Mouse (Mus musculus) hindbrain, embryonic 13.5 days (tissue): ENCODE measurements at regions not wholly inside any gene's neighbourhood (a gene's known extent, or its start where the extent isn't known, plus 50 kb on each side); places are given as distances from the start of the nearest gene placed in this dataset.

Experiments
- ATAC-seq: fragments of 200-750 bp; cut with Nextera tagmentation; 2 replicates; pipeline ENCODE4 v1.8.0; 2017; ENCODE audit warnings: moderate TSS enrichment; ENCODE audit not compliant: low FRiP score
- H3K27ac ChIP-seq: fragments of 300-500 bp; sonication (generic); 2 replicates; pipeline ENCODE4 v1.5.1; 2015; ENCODE audit warnings: inconsistent platforms, mild to moderate bottlenecking, moderate library complexity
- H3K27me3 ChIP-seq: fragments of 300-500 bp; sonication (generic); 2 replicates; pipeline ENCODE4 v1.6.1; 2015; ENCODE audit warnings: mild to moderate bottlenecking, inconsistent platforms
- H3K36me3 ChIP-seq: fragments of 300-500 bp; sonication (generic); 2 replicates; pipeline ENCODE4 v1.6.1; 2015; ENCODE audit warnings: mild to moderate bottlenecking, inconsistent platforms
- H3K4me1 ChIP-seq: fragments of 300-500 bp; sonication (generic); replicated peaks from 2 replicates; pipeline ENCODE4 v1.6.1; 2015; ENCODE audit warnings: inconsistent platforms
- H3K4me2 ChIP-seq: fragments of 300-500 bp; sonication (generic); 2 replicates; pipeline ENCODE4 v1.6.1; 2015; ENCODE audit warnings: inconsistent platforms, mild to moderate bottlenecking, moderate library complexity
- H3K4me3 ChIP-seq: fragments of 300-500 bp; sonication (generic); 2 replicates; pipeline ENCODE4 v1.5.1; 2015; ENCODE audit warnings: mild to moderate bottlenecking, inconsistent platforms
- H3K9ac ChIP-seq: fragments of 300-500 bp; sonication (generic); 2 replicates; pipeline ENCODE4 v1.6.1; 2015; ENCODE audit warnings: mild to moderate bottlenecking, inconsistent platforms
- H3K9me3 ChIP-seq: fragments of 300-500 bp; sonication (generic); 2 replicates; pipeline ENCODE4 v1.6.1; 2016; ENCODE audit warnings: inconsistent platforms
- WGBS: fragments of 180-500 bp; shearing (Covaris S2); methylation state at CpG from one replicate; pipeline ENCODE4 v1.1.7; 2015; 5-methylcytosine and 5-hydroxymethylcytosine counted together

GRCm38 (mm10) chr4:93493326-93493725 is 158.0 kb upstream of the Tusc1 start:
- H3K27ac ChIP-seq, result no peak overlapping the region
- no peak overlapping the region for H3K4me3 ChIP-seq
- H3K27me3 ChIP-seq, result no peaks in the 10 kb centered on the region
- H3K36me3 ChIP-seq, result no peaks in the 10 kb centered on the region
- H3K9ac ChIP-seq, result no peak overlapping the region
- no peaks in the 10 kb centered on the region for H3K4me1 ChIP-seq
- no peaks in the 10 kb centered on the region for H3K9me3 ChIP-seq
- ATAC-seq, result no peak
- no peak overlapping the region for H3K4me2 ChIP-seq

- Histone ChIP-seq H3K36me3 (no peaks in the 10 kb centered on the region), H3K9me3 (no peaks in the 10 kb centered on the region), H3K27ac (no peak overlapping the region), H3K4me2 (no peak overlapping the region), H3K4me3 (no peak overlapping the region), H3K9ac (no peak overlapping the region), H3K27me3 (no peaks in the 10 kb centered on the region), H3K4me1 (no peaks in the 10 kb centered on the region)
- 79% methylated on average over 1 of the region's 1 CpGs for WGBS
- no peak for ATAC-seq
Observed at GRCm38 (mm10) chr4:93488570-93488969, 153.3 kb upstream of the Tusc1 start.

- Histone ChIP-seq H3K36me3 (no peaks in the 10 kb centered on the region), H3K4me2 (no peak overlapping the region), H3K27me3 (no peaks in the 10 kb centered on the region), H3K9ac (no peak overlapping the region), H3K9me3 (no peaks in the 10 kb centered on the region), H3K4me1 (no peaks in the 10 kb centered on the region), H3K27ac (no peak overlapping the region), H3K4me3 (no peak overlapping the region)
- 88% methylated on average over 1 of the region's 1 CpGs for WGBS
- no peak for ATAC-seq
Observed at GRCm38 (mm10) chr4:93486455-93486854, 151.1 kb upstream of the Tusc1 start.

GRCm38 (mm10) chr4:93481247-93481646 is 145.9 kb upstream of the Tusc1 start:
- H3K4me3 ChIP-seq, result no peak overlapping the region
- no peaks in the 10 kb centered on the region for H3K9me3 ChIP-seq
- no peaks in the 10 kb centered on the region for H3K36me3 ChIP-seq
- H3K4me1 ChIP-seq, result no peaks in the 10 kb centered on the region
- H3K9ac ChIP-seq, result no peak overlapping the region
- no peak overlapping the region for H3K27ac ChIP-seq
- H3K27me3 ChIP-seq, result no peaks in the 10 kb centered on the region
- WGBS, result 94% methylated on average over 1 of the region's 1 CpGs
- ATAC-seq, result no peak
- H3K4me2 ChIP-seq, result no peak overlapping the region

GRCm38 (mm10) chr4:93477189-93477767 is 142.0 kb upstream of the Tusc1 start:
- Histone ChIP-seq H3K36me3 (no peaks in the 10 kb centered on the region), H3K4me2 (no peak overlapping the region), H3K4me3 (no peak overlapping the region), H3K27me3 (no peaks in the 10 kb centered on the region), H3K9me3 (no peaks in the 10 kb centered on the region), H3K4me1 (no peaks in the 10 kb centered on the region), H3K9ac (no peak overlapping the region), H3K27ac (no peak overlapping the region)
- ATAC-seq, result no peak

- Histone ChIP-seq H3K4me3 (no peak overlapping the region), H3K9me3 (no peaks in the 10 kb centered on the region), H3K4me2 (no peak overlapping the region), H3K9ac (no peak overlapping the region), H3K27me3 (no peaks in the 10 kb centered on the region), H3K4me1 (no peaks in the 10 kb centered on the region), H3K36me3 (no peaks in the 10 kb centered on the region), H3K27ac (no peak overlapping the region)
- ATAC-seq, result no peak
- 94% methylated on average over 1 of the region's 1 CpGs for WGBS
Observed at GRCm38 (mm10) chr4:93467998-93468397, 132.7 kb upstream of the Tusc1 start.

GRCm38 (mm10) chr4:93467424-93467823 is 132.1 kb upstream of the Tusc1 start:
- Histone ChIP-seq H3K4me3 (no peak overlapping the region), H3K4me2 (no peak overlapping the region), H3K27ac (no peak overlapping the region), H3K9me3 (no peaks in the 10 kb centered on the region), H3K36me3 (no peaks in the 10 kb centered on the region), H3K4me1 (no peaks in the 10 kb centered on the region), H3K27me3 (no peaks in the 10 kb centered on the region), H3K9ac (no peak overlapping the region)
- no peak for ATAC-seq
- WGBS, result 77% methylated on average over 1 of the region's 1 CpGs

GRCm38 (mm10) chr4:93451357-93451756 is 116.0 kb upstream of the Tusc1 start:
- H3K9me3 ChIP-seq, result no peaks in the 10 kb centered on the region
- no peak overlapping the region for H3K27ac ChIP-seq
- no peaks in the 10 kb centered on the region for H3K36me3 ChIP-seq
- no peaks in the 10 kb centered on the region for H3K4me1 ChIP-seq
- WGBS, result 51% methylated on average over 3 of the region's 3 CpGs
- H3K9ac ChIP-seq, result no peak overlapping the region
- H3K4me2 ChIP-seq, result no peak overlapping the region
- H3K27me3 ChIP-seq, result no peaks in the 10 kb centered on the region
- peak; percentile 66; the same call in 1 of the 2 replicates for ATAC-seq
- H3K4me3 ChIP-seq, result no peak overlapping the region

- no peaks in the 10 kb centered on the region for H3K4me1 ChIP-seq
- 71% methylated on average over 1 of the region's 1 CpGs for WGBS
Observed at GRCm38 (mm10) chr4:93450831-93451230, 115.5 kb upstream of the Tusc1 start.

GRCm38 (mm10) chr4:93444666-93445065 is 109.4 kb upstream of the Tusc1 start:
- no peaks in the 10 kb centered on the region for H3K27me3 ChIP-seq
- no peak overlapping the region for H3K9ac ChIP-seq
- H3K36me3 ChIP-seq, result no peaks in the 10 kb centered on the region
- H3K4me2 ChIP-seq, result no peak overlapping the region
- no peaks in the 10 kb centered on the region for H3K9me3 ChIP-seq
- no peak overlapping the region for H3K4me3 ChIP-seq
- H3K27ac ChIP-seq, result no peak overlapping the region
- no peaks in the 10 kb centered on the region for H3K4me1 ChIP-seq
- no peak for ATAC-seq

More at GRCm38 (mm10) chr4:93450831-93451230, 115.5 kb upstream of the Tusc1 start:
- no peaks in the 10 kb centered on the region for H3K9me3 ChIP-seq
- no peak overlapping the region for H3K9ac ChIP-seq
- no peak overlapping the region for H3K4me2 ChIP-seq
- no peak overlapping the region for H3K4me3 ChIP-seq
- no peaks in the 10 kb centered on the region for H3K27me3 ChIP-seq
- no peak overlapping the region for H3K27ac ChIP-seq
- no peak for ATAC-seq
- no peaks in the 10 kb centered on the region for H3K36me3 ChIP-seq

GRCm38 (mm10) chr4:93438587-93439336 is 103.5 kb upstream of the Tusc1 start:
- 74% methylated on average over 3 of the region's 3 CpGs for WGBS
- H3K4me1 ChIP-seq, result no peaks in the 10 kb centered on the region
- no peak overlapping the region for H3K9ac ChIP-seq
- no peaks in the 10 kb centered on the region for H3K9me3 ChIP-seq
- H3K27me3 ChIP-seq, result no peaks in the 10 kb centered on the region
- no peak overlapping the region for H3K4me2 ChIP-seq
- no peak for ATAC-seq
- no peaks in the 10 kb centered on the region for H3K36me3 ChIP-seq
- no peak overlapping the region for H3K4me3 ChIP-seq
- no peak overlapping the region for H3K27ac ChIP-seq

GRCm38 (mm10) chr4:93437386-93438130 is 102.2 kb upstream of the Tusc1 start:
- WGBS, result 49% methylated on average over 3 of the region's 3 CpGs
- no peak for ATAC-seq
- Histone ChIP-seq H3K4me1 (no peaks in the 10 kb centered on the region), H3K9ac (no peak overlapping the region), H3K36me3 (no peaks in the 10 kb centered on the region), H3K4me2 (no peak overlapping the region), H3K27ac (no peak overlapping the region), H3K4me3 (no peak overlapping the region), H3K9me3 (no peaks in the 10 kb centered on the region), H3K27me3 (no peaks in the 10 kb centered on the region)

GRCm38 (mm10) chr4:93412695-93413094 is 77.4 kb upstream of the Tusc1 start:
- ATAC-seq, result no peak
- Histone ChIP-seq H3K4me3 (no peak overlapping the region), H3K27me3 (no peaks in the 10 kb centered on the region), H3K4me1 (no peaks in the 10 kb centered on the region), H3K27ac (no peak overlapping the region), H3K9ac (no peak overlapping the region), H3K9me3 (no peaks in the 10 kb centered on the region), H3K36me3 (no peaks in the 10 kb centered on the region), H3K4me2 (no peak overlapping the region)
